Mouse (Mus musculus) kidney, adult 18-20 months (tissue): Measurements from ENCODE around the gene Slc4a2.
"Not testable (repeated sequence)": the region's sequence is repeated elsewhere in the genome, so short reads cannot be mapped to it uniquely, and the experiment has no call there.

Experiments
- DNase-seq: peaks from one replicate; pipeline ENCODE4 v3.0.0; 2021

The Slc4a2 gene

DNA sequence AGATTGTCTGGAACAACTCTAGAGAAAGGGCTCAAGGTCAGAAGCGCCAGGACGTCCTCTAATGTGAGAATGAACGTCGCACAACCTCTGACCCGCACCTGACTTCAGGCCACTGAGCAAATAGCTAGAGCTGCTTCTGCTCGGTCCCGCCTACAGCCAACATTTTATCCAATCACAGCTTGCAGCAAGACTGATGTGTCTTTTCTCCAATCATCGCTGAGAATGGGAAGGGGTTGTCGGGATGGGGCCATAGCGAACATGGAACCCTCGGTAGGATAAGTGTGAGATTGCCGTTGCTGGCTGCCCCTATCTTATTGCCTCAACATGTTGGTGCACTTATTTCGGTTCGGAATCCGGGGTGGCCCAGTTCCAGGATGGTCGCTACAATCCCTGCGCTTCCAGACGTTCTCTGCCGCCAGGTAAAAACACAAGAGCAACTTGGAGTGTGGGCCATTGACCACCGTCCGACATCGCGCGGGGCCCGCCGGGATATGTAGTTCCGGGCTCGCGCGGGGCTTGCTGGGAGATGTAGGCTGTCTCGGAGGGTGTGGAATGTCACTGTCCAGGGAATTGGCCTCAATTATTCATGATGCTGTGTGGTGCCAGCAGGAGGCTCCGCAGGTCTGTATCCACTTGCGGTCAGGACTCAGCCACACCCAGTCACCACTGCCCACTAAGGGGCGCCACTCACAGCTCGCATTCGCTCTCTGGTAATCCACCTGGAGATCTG is 29.3 kb upstream of the Slc4a2 start:
- DNase-seq = peak; percentile 99

DNA sequence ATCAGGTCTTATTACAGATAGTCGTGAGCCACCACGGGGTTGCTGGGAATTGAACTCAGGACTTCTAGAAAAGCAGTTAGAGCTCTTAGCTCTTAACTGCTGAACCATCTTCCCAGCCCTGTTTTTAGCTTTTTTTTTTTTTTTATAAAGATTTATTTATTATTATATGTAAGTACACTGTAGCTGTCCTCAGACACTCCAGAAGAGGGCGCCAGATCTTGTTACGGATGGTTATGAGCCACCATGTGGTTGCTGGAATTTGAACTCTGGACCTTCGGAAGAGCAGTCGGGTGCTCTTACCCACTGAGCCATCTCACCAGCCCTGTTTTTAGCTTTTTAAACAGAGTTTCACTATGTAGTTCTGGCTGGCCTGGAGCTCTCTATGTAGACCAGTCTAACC is 27.4 kb upstream of the Slc4a2 start:
- DNase-seq = not testable (repeated sequence)

DNA sequence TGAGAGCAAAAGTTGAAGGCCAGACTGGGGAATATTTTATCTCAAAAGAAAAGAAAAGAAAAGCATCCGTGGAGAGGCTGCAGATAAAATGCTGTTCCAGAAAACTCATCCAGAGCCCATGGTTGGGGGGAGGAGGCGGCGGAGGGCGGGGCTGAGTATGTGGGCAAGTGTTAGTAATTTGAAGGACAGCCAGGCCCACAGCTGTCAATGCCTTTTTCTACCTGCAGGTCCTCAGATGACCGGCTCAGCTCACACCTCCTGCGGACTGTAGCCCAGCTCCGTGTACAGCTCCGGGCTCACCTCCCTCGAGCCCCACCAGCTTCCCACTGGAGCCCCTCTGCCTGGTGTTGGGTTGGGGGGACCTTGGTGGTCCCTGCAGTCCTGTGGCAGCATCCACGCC is 24.0 kb upstream of the Slc4a2 start:
- DNase-seq = no peak

DNA sequence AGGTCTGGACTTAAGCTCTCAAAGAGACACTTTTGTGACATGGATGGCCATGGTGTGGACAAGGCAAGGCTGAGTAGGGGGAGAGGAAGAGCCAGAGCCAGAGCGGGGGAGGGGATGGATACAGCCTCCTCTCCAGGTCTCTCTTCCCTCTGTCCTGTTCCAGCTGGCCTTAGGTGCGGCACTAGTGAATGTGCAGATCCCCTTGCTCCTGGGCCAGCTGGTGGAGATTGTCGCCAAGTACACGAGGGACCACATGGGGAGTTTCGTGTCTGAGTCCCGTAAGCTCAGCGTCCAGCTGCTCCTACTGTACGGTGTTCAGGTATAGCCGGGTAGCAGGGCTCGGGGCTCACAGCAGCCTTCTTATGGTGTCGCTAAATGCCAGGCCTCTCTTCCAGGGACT is 23.3 kb upstream of the Slc4a2 start:
- no peak for DNase-seq

DNA sequence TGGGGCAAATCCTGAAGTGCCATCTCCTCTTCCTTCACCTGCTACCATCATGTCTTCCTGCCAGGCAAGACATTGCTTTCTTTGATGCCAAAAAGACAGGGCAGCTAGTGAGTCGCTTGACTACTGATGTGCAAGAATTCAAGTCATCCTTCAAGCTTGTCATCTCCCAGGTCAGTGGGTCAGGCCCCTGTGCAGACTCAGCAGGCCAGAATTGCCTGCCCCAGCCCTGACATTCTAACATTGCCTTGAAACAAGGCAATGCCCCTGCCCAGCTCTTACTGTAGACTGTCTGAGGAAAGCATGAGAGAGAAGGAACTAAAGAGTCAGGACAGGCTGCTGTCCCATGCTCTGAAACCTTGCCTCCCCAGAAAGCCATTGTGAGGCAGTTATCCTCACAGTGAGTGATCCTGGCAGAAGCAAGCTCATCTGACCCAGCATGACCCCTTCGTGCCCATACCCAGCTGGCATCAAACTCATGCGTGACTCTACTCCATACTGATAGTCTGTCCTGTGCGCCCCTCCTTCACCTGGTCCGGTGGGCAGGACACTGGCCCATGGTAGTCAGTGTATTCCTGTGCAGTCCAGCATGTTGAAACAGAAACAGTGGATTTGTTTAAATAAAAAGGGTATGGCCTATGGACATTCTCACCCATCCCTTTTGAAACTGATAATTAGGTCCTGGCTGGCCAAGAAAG is 22.6 kb upstream of the Slc4a2 start:
- no peak for DNase-seq

DNA sequence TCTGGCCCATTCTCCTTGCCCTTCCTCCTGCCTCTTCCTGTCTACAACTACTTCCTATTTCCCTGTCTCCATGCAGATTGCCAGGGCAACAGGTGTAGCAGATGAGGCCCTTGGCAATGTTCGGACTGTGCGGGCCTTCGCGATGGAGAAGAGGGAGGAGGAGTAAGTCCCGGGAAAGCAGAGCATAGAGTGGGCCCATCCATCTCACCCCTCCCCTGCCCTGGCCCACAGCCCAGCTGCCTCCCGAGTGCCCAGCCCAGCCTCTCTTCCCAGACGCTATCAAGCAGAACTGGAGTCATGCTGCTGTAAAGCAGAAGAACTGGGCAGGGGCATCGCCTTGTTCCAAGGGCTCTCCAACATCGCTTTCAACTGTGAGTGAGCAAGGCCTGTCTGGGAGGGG is 21.7 kb upstream of the Slc4a2 start:
- no peak for DNase-seq

DNA sequence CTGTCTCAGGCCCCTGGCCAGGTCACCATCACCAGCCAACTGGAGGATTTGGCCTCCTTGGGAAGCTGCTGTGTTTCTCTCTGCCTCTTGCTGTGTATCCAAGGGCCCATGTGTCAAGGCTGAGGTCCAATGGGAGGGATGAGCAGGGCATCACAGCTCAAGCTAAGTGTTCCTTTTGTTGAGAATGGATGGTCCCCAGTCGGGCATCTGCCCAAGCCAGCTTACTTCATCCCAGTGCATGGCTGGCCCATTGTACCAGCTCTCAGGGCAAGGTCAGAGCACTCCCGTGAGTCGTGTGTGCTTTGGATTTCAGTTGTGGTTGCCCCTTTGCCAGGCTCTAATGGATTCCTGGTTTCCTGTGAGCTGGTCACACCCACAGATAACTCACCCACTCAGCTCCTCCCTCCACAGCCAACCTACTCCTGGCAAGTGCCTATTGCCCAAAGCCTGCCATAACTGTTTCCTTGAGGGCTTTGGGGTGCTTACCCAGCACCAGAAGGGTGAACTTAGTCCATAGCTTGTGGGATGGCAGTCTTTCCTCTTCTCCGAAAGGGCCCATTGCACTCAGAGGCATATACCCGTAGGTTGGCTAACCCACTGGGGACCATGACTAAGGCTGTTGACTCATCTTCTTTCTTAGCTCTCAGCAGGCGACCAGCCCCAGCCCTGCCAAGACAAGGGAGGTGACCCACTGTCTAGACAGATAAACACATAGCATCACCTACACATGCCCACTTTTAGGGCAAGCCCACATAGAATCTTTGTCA is 18.9 kb upstream of the Slc4a2 start:
- no peak for DNase-seq

DNA sequence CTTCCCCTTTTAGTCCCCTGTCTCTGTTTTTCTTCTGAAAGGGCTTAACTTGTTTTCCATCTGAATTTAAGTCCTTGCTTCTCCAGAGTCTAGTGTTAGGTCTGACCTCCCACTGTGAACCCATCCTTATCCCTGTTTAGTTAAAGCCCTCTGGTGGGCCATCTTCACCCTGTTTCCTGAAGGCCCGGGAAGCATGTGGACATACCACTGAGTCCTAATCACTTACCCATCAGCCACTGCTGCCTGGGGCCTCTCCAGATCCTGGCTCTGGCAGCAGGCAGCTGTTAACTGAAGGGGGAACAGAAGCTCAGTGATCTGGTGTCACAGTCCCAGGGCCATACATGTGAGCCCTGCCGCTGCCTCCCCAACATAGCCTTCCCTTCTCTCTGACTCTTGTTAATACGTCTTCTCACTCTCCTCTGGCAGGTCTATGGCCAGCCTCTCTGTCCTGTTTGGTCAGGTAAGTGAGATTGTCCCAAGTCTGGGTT is 18.2 kb upstream of the Slc4a2 start:
- no peak for DNase-seq

DNA sequence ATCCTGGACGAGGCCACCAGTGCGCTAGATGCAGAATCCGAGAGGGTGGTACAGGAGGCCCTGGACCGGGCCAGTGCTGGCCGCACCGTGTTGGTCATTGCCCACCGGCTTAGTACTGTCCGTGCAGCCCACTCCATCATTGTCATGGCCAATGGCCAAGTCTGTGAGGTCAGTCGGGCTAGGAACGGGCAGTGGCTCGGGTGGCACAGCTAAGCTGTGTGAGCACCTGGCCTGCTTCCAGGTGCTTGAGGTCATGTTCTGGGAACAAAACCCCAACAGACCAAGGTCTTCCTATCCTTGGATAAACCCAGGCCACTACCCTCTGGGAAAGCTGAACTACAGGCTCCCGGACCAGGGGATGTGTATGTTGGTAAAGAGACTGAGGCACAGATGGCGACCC is 15.0 kb upstream of the Slc4a2 start:
- peak; percentile 32 for DNase-seq

DNA sequence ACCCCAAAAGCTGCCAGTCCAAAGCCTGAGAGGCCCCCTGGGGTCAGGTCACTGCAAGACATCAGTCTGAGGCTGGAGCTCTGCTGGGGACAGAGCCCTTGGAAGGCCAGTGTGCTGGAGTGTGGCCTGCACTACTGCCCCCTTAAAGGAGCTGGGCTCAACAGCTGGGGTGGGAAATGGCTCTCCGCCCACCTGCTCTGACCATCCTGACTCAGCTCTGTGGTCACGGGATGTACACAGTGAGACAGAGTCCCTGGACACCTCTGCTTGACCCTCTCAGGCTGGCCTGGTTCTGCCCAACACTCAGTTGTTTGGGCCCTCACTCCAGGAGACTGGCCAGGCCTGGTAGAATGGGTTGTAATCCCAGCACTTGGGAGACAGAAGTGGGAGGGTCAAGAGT is 14.2 kb upstream of the Slc4a2 start:
- DNase-seq = no peak

DNA sequence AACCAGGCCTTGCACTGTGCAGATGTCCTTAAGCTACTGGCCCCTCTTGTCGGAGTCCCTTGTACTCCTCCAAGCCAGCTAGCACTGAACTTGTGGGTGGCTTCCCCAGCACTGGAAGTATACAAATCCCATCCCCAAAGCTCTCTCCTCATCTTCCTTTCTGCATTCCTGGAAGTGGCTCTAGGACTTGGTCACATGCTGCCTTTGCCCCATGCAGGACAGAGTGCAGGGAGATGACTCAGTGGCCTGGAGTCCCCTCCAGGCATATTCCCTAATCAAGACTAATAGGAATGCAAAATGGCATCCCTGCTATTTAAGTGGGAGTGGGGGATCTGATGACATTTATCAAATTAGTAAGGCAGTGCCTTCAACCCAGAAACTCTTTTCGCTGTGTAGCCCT is 11.6 kb upstream of the Slc4a2 start:
- no peak for DNase-seq

DNA sequence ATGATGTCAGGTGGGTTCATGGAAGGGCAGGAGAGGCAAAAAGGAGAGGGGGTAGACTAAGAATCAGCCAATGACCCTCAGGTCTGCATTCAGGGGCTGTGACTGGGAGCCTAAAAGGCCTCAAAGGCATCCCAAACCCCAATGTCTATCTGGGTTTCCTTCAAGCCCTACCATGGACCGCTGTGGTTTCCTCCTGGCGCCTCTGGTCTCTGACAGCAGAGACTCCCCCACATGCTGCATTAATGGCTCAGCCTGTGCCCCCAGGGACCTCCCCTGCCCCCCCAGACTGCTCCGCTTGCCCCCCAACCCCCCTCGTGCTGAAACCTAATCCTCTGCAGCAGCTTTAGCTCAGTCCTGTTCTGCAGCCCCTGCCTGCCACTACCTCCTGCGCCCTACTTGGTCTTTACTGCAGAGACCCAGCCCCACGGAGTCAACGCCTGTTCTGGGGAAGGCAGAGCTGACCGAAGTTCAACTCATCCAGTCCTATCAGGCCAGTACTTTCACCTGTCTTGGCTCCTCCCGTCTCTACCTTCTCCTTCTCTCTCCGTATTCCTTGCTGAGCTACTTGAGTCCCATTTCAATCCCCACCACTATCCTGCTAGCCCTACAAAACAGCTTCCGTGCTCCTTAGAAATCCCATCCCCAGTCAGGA is 10.5 kb upstream of the Slc4a2 start, which contains the start of gene Asic3:
TSS of gene Asic3 (plus strand) at position 351 of the 652 bp plus-strand sequence.
- DNase-seq = no peak

DNA sequence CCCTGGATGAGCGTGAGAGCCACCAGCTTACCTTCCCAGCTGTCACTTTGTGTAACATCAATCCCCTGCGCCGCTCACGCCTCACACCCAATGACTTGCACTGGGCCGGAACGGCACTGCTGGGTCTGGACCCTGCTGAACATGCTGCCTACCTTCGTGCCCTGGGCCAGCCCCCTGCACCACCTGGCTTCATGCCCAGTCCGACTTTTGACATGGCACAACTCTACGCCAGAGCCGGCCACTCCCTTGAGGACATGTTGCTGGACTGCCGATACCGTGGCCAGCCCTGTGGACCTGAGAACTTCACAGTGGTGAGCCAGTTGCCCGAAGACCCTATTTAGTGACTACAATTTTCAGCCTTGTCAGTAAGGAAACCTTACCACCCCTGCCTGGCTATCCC is 9.7 kb upstream of the Slc4a2 start:
- DNase-seq = no peak

DNA sequence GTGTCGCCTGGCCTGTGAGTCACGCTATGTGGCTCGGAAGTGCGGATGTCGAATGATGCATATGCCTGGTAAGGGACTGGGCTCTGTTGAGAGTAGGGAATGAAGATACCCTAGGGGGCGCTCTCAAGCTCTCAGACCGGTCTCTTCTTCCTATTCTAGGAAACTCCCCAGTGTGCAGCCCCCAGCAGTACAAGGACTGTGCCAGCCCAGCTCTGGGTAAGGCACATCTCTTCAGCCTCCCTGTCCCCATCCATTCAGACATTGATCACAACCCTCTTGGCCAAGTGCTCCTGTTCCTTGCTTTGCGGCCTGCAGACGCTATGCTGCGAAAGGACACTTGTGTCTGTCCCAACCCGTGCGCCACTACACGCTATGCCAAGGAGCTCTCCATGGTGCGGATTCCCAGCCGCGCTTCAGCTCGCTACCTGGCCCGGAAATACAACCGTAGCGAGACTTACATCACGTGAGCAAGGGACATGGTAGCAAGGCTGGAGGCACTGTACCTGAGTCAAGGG is 7.4 kb upstream of the Slc4a2 start:
- peak; percentile 74 for DNase-seq

DNA sequence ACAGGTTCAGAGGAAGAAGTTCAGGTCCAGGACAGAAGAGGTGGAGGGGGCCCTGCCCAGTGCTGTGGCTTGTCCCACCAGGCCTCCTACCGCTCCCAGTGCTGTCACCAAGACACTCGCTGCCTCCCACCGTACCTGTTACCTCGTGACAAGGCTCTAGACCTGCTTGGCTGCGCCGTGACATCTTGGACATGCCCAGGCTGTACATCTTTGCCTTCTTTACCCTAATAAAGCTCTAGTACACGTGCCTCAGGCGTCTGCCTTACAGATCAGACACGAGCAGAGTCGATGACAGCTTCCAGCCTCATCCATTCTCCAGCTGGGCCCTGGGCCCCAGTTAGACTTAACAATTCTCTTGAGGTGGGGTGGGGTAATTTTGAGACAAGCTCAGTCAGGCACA is 6.0 kb upstream of the Slc4a2 start:
- no peak for DNase-seq

DNA sequence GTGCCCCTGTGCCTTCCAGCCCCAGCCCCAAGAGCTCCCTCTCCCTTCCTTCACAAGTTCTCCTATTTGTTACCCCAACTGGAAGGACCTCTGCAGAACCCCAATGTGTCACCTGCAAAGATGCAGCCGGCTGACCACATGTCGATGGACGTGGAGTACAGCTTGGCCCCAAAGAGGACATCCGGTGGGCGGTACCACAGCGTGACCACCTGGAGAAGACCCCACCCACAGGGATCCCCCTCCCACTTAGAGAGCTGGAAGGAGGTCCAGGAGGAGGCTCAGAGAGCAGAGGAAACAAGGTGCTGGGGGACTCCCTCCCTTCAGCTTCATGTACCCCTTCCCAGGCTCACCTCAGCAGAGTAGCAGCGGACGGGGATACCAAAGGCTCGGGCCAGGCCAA is 3.3 kb upstream of the Slc4a2 start:
- DNase-seq = no peak

DNA sequence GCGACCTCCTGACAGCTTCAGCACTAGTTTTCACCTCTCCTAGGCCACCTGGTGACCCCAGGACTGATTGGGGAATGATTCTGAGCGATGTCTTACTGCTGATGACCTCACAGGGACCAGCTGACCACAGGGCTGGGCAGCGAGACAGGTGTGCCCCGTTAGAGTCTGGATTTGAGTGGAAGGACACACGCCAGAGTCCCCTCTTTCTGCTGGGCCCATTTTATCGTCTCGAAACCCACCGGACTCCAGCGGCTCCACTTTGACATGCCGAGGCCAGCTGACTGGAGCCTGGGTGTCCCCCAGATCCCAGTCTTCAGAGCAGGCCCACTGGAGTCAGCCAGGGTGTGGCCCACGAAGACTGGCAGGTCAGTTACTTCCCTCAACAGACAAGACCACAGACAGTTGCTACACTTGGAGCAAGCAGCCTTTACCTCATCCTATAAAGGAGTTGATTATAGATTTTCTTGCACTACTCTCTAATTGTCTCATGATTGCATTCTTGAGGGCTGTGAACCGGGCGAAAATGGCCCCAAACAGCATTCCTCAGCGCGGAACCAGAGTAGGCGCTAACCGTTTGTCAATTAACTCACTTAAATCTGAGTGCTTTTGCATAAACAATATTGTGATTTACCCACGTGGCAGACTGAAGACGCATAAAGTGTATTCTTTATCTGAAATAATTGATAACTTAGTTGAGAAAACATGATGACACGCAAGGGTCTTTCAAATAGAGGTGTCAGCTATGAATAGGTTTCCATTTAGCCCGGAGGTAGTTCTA is 556 bp downstream of the Slc4a2 start:
- no peak for DNase-seq

DNA sequence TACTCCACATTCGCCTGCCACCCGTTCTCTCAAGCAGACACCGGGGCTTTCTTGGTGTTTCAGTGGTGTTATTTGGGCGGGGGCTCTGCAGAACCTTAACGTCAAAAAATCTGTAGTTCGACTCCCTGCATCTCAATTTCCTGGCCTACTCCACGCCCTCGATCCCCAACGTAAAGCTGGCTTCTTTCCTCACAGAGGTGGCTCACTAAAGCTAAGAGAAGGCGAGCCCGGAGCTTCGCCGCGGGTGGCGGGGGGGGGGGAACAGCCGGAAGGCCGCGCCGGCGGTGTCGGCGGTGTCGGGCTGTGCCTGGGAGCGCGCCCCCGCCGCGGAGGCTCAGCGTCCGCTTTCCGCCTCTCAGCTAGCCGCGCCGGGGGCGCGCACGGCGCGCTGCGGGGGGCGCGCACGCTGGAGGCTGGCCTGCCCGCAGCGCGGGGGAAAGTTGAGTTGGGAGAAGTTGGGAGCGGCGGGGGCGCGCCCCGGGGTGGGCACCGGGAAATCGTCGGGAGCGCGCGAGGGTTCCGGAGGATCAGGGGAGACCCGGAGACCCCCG is 1.3 kb downstream of the Slc4a2 start:
- DNase-seq = peak; percentile 85

DNA sequence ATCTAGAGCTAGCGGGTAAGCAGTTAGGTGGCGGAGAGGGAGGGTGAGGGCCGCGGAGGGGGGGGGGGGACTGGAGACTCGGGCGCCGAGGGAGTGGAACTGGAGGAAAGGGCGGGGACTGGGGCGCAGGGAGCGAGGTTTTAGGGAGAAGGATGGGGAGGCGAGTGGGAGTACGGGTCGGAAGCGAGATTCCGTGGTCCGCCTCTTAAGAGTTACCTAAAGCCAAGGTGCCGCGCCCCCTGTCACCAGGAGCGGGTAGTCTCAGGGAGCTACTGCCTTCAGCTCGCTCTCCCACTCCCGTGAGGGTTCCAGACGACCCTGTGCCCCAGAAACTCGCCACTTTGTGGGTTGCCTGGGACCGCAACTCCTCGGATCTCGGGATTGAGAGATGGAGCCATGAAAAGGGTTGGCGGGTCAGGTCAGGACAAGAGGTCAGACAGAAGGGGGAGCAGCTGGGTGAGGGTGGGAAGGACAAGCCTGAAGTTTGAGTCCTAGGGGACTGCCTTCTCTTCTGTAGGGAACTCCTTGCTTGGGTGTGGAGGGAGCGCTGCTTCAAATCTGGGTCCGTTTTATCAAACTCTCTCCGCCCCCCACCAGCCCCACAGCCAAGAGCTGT is 1.9 kb downstream of the Slc4a2 start:
- no peak for DNase-seq

DNA sequence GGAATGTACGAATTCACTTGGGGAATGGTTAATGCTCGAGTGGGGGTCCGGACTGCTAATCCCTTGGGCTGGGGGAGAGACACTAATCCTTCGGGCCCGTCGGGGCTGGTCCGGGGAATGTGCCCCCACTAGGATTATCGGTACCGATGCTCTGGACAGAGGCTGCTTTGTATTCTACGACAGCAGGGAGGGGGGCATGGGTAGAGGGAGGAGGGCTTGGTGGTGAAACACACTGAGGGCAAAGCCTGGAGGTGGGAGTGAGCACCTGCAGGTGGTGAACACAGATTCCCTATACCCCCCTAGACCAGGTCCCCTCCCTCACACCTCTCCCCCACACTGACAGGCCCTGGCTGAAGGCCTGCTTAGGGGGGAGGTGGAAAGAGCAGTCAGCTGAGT is 2.4 kb downstream of the Slc4a2 start:
- DNase-seq = no peak

DNA sequence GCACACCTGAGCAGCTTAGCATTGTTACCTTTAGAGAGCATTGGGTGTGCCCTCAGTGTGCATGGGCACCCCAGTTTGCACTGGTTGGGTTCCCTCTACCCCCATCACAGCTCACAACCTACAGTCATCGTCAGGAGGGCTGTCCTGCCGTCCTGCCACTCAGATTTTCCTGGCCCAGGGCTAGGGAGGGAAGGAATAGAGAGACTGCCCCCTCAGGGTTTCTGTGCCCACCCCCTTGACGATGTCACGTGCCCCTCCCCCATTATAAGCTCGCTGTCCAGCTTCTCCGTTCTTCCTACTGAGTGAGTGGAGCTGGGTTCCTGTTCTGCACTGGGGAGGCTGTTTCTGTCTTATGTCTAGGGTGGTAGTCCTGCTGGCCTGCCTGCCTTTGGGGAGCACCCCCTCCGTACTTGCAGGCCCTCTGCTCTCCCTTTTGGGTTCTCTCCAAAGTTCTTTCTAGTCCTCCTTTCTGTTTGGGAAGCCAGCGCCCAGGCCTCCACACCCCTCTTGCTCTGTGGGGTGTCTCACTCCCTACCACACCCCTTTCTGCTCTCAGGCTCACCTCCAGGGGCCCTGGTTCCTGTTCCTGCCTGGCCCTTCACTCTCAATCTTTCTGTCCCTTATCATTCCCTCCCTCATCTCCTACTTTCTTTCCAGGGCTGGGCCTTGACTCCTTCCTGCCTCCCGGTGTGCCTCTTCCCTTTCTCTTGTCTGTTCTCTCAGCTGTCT is 3.1 kb downstream of the Slc4a2 start:
- DNase-seq = no peak
